Mouse (Mus musculus): ENCODE results near the gene Tcp11l2.

DNA sequence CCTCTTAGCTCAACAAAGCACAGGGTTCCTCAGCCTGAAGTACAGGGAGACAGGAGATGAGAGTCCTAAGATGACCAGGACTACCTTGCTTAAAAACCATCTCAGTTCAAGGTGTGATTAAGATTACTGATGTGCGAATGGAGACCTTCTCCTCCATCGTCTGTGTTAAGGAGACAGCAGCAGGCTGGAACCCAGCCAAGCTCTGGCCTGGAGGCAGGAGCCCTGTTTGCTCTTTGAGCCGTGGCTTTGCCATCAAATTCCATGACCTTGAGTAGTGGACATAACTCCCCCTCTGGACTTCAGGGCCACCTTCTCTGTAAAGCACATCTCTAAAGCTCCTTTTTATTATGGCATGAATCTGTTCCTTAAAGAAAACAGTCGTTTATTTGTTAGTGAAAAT is 40.6 kb upstream of the Tcp11l2 start:
- TF ChIP-seq CTCF (IDR thresholded peaks at IDR 0.05; ENCODE audit: low read depth) (no peak), EP300 (IDR thresholded peaks at IDR 0.05; ENCODE audit: low read depth) (no peak)
